In the genomic region with DNA sequence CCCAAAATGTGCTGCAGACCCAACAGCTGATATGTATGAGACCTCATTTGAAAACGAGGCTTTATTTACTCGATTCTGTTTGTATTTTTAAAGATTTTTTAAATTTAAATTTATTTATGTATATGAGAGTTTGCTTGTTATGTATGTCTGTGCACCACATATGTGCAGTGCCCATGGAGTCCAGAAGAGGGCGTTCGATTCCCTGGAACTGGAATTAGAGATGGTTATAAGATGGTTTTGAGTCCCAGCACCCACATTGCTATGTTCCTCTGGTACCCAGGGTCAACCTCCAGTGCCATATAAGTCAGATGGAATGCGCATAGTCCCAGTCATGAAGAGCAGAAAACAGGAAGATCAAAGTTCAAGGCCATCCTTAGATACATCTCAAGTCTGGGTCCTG, we compare ENCODE assay signal across 22 mouse cellular contexts. TPM values are rescaled to one million over a fixed set of nuclear protein-coding genes. Genes with fewer than 3 reads are reported as not detected.
DNase-seq lines count a peak whose midpoint lies in the region; ATAC-seq and TF ChIP-seq lines count a peak whose summit lies in the region.
"Had no signal": no experiment of that assay in that cellular context is flagged by ENCODE, and none has a peak within 500 bp of the region (broad histone marks: within the 10 kb centered on the region; RNA-seq: fewer than 3 reads in every experiment).

No protein-coding gene starts in this region.

- no peak overlapping the region for H3K4me3 ChIP-seq in left cerebral cortex, adult 2 months
- H3K4me3 ChIP-seq in thymus, adult 2 months (ENCODE audit: control insufficient read depth, insufficient read depth, low read length) = no peak overlapping the region
- H3K4me3 ChIP-seq: heart, embryonic 15.5 days; hindbrain, embryonic 12.5 days; liver, embryonic 15.5 days; midbrain, embryonic 15.5 days had no signal

- no peak for TF ChIP-seq POLR2A in thymus, adult 2 months (IDR thresholded peaks at IDR 0.05; ENCODE audit: control insufficient read depth, extremely low read depth, insufficient read depth, low read length, poor library complexity)

- TF ChIP-seq CTCF in left cerebral cortex, adult 2 months (IDR thresholded peaks at IDR 0.05) = peak; percentile 21
- no peak for TF ChIP-seq CTCF in thymus, adult 2 months (IDR thresholded peaks at IDR 0.05; ENCODE audit: borderline replicate concordance, control insufficient read depth, extremely low read depth, insufficient read depth, low read length, poor library complexity)

- no peak overlapping the region for H3K27ac ChIP-seq in left cerebral cortex, adult 2 months
- H3K27ac ChIP-seq in thymus, adult 2 months (ENCODE audit: control insufficient read depth, insufficient read depth, low read length) = no peak overlapping the region
- H3K27ac ChIP-seq: heart, embryonic 15.5 days; hindbrain, embryonic 12.5 days; liver, embryonic 15.5 days; midbrain, embryonic 15.5 days had no signal

- H3K36me3 ChIP-seq in thymus, adult 2 months (ENCODE audit: control insufficient read depth, insufficient read depth, low read length) = no peaks in the 10 kb centered on the region
- H3K36me3 ChIP-seq: heart, embryonic 15.5 days; hindbrain, embryonic 12.5 days; liver, embryonic 15.5 days; midbrain, embryonic 15.5 days had no signal

- peak; percentile 24 for DNase-seq in heart, postnatal 4 days
- DNase-seq in heart, adult 11 months = no peak
- DNase-seq in left cerebral cortex, adult 2 months (ENCODE audit: extremely low spot score in 1 of 2, low spot score in 2 of 2) = no peak
- no peak for DNase-seq in left cerebral cortex, postnatal 14 days (ENCODE audit: low spot score in 2 of 2)
- peak; percentile 43 for DNase-seq in thymus, postnatal 4 days
- no peak for DNase-seq in thymus, adult 2 months
- DNase-seq: cerebellum, adult 8-10 months; right cerebral cortex, postnatal 25 days; thymus, adult 18-20 months had no signal

- H3K27me3 ChIP-seq in thymus, adult 2 months (ENCODE audit: control insufficient read depth, insufficient read depth, low read length) = no peaks in the 10 kb centered on the region; the same call in 1 of the 2 replicates

- WGBS in thymus, adult 2 months = 58% methylated on average over 5 of the region's 5 CpGs

- intact Hi-C loops in left cerebral cortex, adult 2 months (cut with DNase I) = loop anchor here (5.0 kb wide), 1 partner anchor 118 kb away; no protein-coding TSS in a partner anchor
- intact Hi-C loops in left cerebral cortex, postnatal 14 days (cut with DNase I) = loop anchor here (5.0 kb wide), 1 partner anchor 63 kb away; no protein-coding TSS in a partner anchor

- ATAC-seq in megakaryocyte-erythroid progenitor cell, adult 5-6 weeks (replicated peaks; ENCODE audit: low FRiP score, low TSS enrichment, poor library complexity, severe bottlenecking) = no peak
- ATAC-seq: midbrain, embryonic 15.5 days; Patski had no signal

- no peaks in the 10 kb centered on the region for H3K4me1 ChIP-seq in thymus, adult 2 months (replicated peaks; ENCODE audit: control insufficient read depth, insufficient read depth, low read length)
- H3K4me1 ChIP-seq: heart, embryonic 15.5 days; liver, embryonic 15.5 days; midbrain, embryonic 15.5 days had no signal

RNA-seq across cellular contexts. Expression of gene Asb10, which starts 6.5 kb away (rescaled TPM):
- 10 to 100 TPM; 19.8 to 23.1 TPM for total RNA-seq in heart, postnatal 4 days (2021)
- not detected for total RNA-seq in left cerebral cortex, adult 2 months (2021)
- total RNA-seq in left cerebral cortex, postnatal 14 days (2021) = under 1 TPM; 0.15 to 0.30 TPM
- polyA plus RNA-seq in thymus, adult 2 months (2012; rRNA removed) = 0.38 and 9.5 TPM in 2 replicates
- not detected in 2 replicates for total RNA-seq in megakaryocyte-erythroid progenitor cell, adult 5-6 weeks (2014; fragmentation: Nextera tagmentation)
- not detected in 2 replicates for total RNA-seq in megakaryocyte-erythroid progenitor cell, adult 5-6 weeks (2017)
- total RNA-seq: megakaryocyte progenitor cell, adult 5-6 weeks had no signal
- polyA plus RNA-seq: forebrain, embryonic 11.5 days; Patski had no signal

RNA-seq across cellular contexts. Expression of gene Gbx1, which starts 7.3 kb away (rescaled TPM):
- not detected for total RNA-seq in heart, postnatal 4 days (2021)
- total RNA-seq in left cerebral cortex, adult 2 months (2021) = under 1 TPM; 0.09 to 0.56 TPM
- total RNA-seq in left cerebral cortex, postnatal 14 days (2021) = under 1 TPM in 1 of 2 experiments, not detected in 1; 0.40 TPM
- 0.05 TPM in 2 replicates for polyA plus RNA-seq in thymus, adult 2 months (2012; rRNA removed)
- total RNA-seq in megakaryocyte-erythroid progenitor cell, adult 5-6 weeks (2014; fragmentation: Nextera tagmentation) = not detected in 2 replicates
- not detected in 2 replicates for total RNA-seq in megakaryocyte-erythroid progenitor cell, adult 5-6 weeks (2017)
- total RNA-seq: adrenal gland, adult 18-20 months; layer of hippocampus, postnatal 10 days; megakaryocyte progenitor cell, adult 5-6 weeks had no signal
- polyA plus RNA-seq: heart, embryonic 15.5 days; liver, embryonic 15.5 days; Patski had no signal

RNA-seq across cellular contexts. Expression of gene 4931409K22Rik, which starts 22.3 kb away (rescaled TPM):
- total RNA-seq in heart, postnatal 4 days (2021) = not detected
- under 1 TPM in 1 of 2 experiments, not detected in 1; 0.14 TPM for total RNA-seq in left cerebral cortex, adult 2 months (2021)
- under 1 TPM in 1 of 2 experiments, not detected in 1; 0.13 TPM for total RNA-seq in left cerebral cortex, postnatal 14 days (2021)
- not detected in 2 replicates for polyA plus RNA-seq in thymus, adult 2 months (2012; rRNA removed)
- total RNA-seq in megakaryocyte-erythroid progenitor cell, adult 5-6 weeks (2014; fragmentation: Nextera tagmentation) = not detected in 2 replicates
- not detected in 2 replicates for total RNA-seq in megakaryocyte-erythroid progenitor cell, adult 5-6 weeks (2017)
- total RNA-seq: adrenal gland, adult 18-20 months; gastrocnemius, postnatal 4 days; layer of hippocampus, postnatal 10 days; megakaryocyte progenitor cell, adult 5-6 weeks had no signal
- polyA plus RNA-seq: embryonic facial prominence, embryonic 14.5 days; heart, embryonic 15.5 days; hindbrain, embryonic 12.5 days; liver, embryonic 15.5 days; midbrain, embryonic 15.5 days; neural tube, embryonic 11.5 days; Patski had no signal

RNA-seq across cellular contexts. Expression of gene Abcf2, which starts 43.0 kb away (rescaled TPM):
- 10 to 100 TPM; 47.4 to 49.3 TPM for total RNA-seq in heart, postnatal 4 days (2021)
- 10 to 100 TPM; 82.4 to 89.0 TPM for total RNA-seq in left cerebral cortex, adult 2 months (2021)
- 10 to 100 TPM; 62.0 to 64.8 TPM for total RNA-seq in left cerebral cortex, postnatal 14 days (2021)
- 117 and 121 TPM in 2 replicates for polyA plus RNA-seq in thymus, adult 2 months (2012; rRNA removed)
- 70.2 and 80.7 TPM in 2 replicates for total RNA-seq in megakaryocyte-erythroid progenitor cell, adult 5-6 weeks (2014; fragmentation: Nextera tagmentation)
- 122 and 164 TPM in 2 replicates for total RNA-seq in megakaryocyte-erythroid progenitor cell, adult 5-6 weeks (2017)

RNA-seq across cellular contexts. Expression of gene Chpf2, which starts 52.2 kb away (rescaled TPM):
- total RNA-seq in heart, postnatal 4 days (2021) = 10 to 100 TPM; 19.9 to 21.6 TPM
- 10 to 100 TPM; 72.6 to 78.4 TPM for total RNA-seq in left cerebral cortex, adult 2 months (2021)
- total RNA-seq in left cerebral cortex, postnatal 14 days (2021) = 10 to 100 TPM; 65.1 to 73.8 TPM
- 53.5 and 55.5 TPM in 2 replicates for polyA plus RNA-seq in thymus, adult 2 months (2012; rRNA removed)
- 12.0 and 14.7 TPM in 2 replicates for total RNA-seq in megakaryocyte-erythroid progenitor cell, adult 5-6 weeks (2014; fragmentation: Nextera tagmentation)
- 14.5 and 22.5 TPM in 2 replicates for total RNA-seq in megakaryocyte-erythroid progenitor cell, adult 5-6 weeks (2017)

Comparison
In these comparisons a context has a peak if more than half of its experiments do, and no peak if none do; other contexts are left out.
1. DNase-seq: peak in heart, postnatal 4 days (single experiment) and thymus, postnatal 4 days (single experiment); none in heart, adult 11 months (single experiment), left cerebral cortex, adult 2 months (0 of 2), left cerebral cortex, postnatal 14 days (0 of 2) and thymus, adult 2 months (single experiment).
2. RNA of gene Asb10, which starts 6.5 kb away (total RNA-seq): 19.8 to 23.1 TPM in heart, postnatal 4 days; 0.15 to 0.30 TPM in left cerebral cortex, postnatal 14 days, not detected in left cerebral cortex, adult 2 months and not detected in megakaryocyte-erythroid progenitor cell, adult 5-6 weeks; every median in the first group is over 10 times any median in the second.